Mouse (Mus musculus) small intestine, adult 2 months (tissue): ENCODE data around the gene Hspa5.

ENCODE experiments used
- CTCF ChIP-seq: fragments of 200-500 bp; IDR thresholded peaks from 2 replicates; pipeline ENCODE4 v1.5.1; 2012; ENCODE audit warnings: low read depth, mild to moderate bottlenecking, control low read depth, inconsistent platforms, low read length, moderate library complexity, mixed read lengths; ENCODE audit not compliant: insufficient replicate concordance, insufficient read length; ENCODE audit errors: extremely low read depth
- POLR2A ChIP-seq: fragments of 200-500 bp; IDR thresholded peaks from 2 replicates; pipeline ENCODE4 v1.6.1; 2012; ENCODE audit warnings: low read depth, mild to moderate bottlenecking, control low read depth, inconsistent platforms, low read length, moderate library complexity

DNA sequence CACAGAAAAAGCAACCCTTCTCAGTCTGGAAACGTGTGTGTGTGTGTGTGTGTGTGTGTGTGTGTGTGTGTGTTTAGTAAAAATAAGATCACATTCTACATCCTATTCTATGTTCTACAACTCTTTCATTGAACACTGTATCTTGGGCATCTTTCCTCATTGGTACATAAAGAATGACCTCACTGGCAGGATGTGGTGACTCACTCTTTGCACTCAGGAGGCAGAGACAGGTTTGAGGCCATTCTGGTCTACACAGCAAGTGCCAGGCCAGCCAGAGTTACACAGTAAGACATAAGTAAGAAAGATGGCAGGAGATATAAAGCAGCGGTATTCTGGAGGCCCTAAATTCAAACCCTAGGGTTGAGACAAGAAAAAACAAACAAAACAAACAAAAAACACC is 8.9 kb upstream of the Hspa5 start:
- TF ChIP-seq CTCF (no peak), POLR2A (no peak)
